Mouse (Mus musculus) natural killer cell, adult 2 months (primary cell): ENCODE measurements around the gene Dctn5.

Experiments
- DNase-seq, 2 experiments: peaks; one replicate each; pipeline ENCODE4 v3.0.0; 2022; ENCODE audit warnings: low spot score in 2 of 2

The Dctn5 gene

GRCm38 (mm10) chr7:122160037-122160436 is 27.2 kb downstream of the Dctn5 start:
- DNase-seq, result no peak

DNA sequence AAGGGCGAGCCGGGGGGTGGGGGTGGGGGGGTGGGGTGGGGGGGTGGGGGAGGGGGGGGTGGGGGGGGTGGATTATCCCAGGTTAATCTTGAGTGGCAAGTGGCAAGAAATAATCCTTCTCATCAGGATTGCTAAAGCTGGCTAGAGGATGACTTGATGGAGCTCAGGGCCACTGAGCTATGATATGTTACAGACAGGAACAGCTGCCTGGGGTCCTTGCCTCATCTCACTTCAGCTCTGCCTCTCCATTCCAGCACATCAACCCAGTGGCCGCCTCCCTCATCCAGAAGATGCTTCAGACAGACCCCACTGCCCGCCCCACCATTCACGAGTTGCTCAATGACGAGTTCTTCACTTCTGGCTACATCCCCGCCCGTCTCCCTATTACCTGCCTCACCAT is 30.9 kb downstream of the Dctn5 start:
- DNase-seq, result no peak

DNA sequence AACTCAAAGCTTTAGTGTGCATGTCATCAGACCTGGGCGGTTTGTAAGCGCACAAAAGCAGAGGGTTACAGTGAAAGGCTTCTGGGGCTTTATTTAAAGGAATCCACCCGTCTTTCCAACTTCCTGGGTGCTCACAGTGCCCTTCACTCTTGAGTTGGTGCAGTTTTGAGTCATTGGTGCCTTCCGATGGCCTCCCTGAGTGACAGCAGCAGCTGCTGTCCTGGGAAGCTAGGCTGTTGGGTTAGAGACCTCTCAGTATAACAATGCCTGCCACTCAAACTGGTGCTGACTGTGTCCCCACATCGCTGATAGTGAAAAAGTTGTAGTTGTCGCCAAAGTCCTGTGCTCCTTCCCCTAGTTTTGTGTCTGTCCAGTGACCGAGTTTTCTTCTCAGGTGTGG is 34.4 kb downstream of the Dctn5 start:
- no peak for DNase-seq

GRCm38 (mm10) chr7:122170705-122171104 is 37.9 kb downstream of the Dctn5 start:
- no peak for DNase-seq

GRCm38 (mm10) chr7:122171613-122172012 is 38.8 kb downstream of the Dctn5 start:
- DNase-seq, result no peak

GRCm38 (mm10) chr7:122180720-122181119 is 47.9 kb downstream of the Dctn5 start:
- no peak for DNase-seq

DNA sequence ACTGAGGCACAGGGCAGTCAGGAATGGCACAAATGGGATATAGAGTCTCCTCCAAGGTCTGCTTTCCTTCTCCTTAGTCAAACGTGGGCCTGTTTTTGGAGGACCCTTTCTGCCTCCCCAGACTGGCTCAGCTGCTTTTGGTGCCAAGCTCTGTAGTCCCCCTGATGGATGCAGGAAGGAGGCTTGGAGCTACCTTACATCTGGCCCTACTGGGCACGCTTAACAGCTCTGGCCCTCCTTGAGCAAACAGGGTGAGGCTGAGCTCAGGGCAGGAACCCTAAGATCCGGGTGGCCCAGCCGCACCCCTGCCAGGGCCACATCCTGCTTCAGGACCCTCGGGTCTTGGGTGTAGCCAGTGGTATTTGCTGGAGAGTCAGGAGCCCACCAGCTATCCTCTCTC is 51.7 kb downstream of the Dctn5 start:
- DNase-seq, result no peak

- DNase-seq, result no peak
These were observed 53.2 kb downstream of the Dctn5 start, which contains the start of gene Ern2 for GRCm38 (mm10) chr7:122186043-122186442. Gene Ern2 (minus strand): TSS chr7:122186207.

DNA sequence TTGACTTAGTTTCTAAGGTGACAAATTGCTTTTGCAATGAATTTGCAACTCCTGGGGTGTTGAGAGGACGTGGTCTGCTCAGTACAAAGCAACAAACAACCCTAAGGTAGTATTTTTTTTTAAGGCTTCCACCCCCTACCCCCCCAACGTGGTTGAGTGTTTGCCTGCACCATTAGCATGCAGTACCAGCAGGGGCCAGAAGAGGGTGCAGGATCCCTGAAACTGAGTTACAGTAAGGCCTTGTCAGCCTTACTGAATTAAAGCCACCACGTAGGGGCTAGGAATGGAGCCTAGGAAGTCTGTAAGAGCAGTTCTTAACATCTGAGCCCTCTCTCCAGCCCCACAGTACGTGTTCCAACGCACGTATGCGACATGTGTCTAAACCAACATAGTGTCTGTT is 56.6 kb downstream of the Dctn5 start:
- DNase-seq, result peak; percentile 28 to 56

DNA sequence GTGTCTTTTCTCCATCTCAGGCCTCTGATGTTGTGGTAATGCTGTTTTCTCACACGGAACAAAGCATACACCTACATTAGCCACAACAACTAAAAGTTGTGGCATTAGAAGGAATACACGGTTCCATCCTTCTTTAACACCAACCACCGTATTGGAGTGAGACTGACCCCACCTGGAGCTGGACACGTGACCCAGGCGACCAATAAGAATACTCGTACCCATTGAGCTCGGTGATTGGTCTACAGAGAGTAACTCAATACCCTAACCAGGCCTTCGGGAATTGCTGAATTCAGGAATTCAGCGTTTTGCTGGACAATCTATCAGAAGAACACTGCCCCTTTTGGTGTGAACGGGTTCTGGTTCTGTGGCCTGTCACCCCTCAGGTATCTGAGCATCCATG is 58.3 kb downstream of the Dctn5 start:
- DNase-seq, result no peak

DNA sequence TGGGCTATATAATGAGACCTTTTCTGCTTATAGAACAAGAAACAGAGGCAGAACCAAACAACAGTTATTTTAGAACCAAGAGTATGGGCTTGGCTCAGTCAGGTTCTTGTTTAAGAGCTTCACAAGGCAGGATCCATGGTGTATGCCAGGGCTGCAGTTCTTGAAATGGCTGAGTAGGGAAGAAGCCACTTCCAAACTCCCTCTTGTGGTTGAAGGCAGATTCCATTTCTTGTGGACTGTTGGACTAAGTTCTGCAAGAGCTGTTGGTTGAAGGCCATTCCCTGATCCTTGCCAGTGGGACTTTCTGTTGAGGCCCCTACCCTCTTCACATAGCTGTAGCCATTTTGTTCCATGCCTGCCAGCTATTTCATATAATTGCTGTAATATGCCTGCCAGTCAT is 61.1 kb downstream of the Dctn5 start:
- DNase-seq, result no peak

DNA sequence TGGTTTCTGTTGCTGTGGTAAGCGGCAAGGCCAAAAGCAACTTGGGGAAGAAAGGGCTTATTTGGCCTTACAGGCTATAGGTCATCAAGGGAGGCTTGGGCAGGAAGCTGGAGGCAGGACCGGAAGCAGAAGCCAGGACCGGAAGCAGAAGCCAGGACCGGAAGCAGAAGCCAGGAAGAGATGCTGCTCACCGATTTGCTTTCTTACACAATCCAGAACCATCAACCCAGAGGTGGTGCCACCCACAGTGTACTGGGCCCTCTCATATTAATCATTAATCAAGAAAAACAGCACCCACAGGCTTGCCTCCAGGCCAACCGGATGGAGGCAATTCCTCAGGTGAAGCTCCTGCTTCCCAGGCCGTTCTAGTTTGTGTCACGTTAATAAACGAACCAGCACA is 63.9 kb downstream of the Dctn5 start:
- no peak for DNase-seq

- DNase-seq, result peak; percentile 23 to 55
These were observed 64.5 kb downstream of the Dctn5 start for GRCm38 (mm10) chr7:122197306-122197705.
